Mouse (Mus musculus): ENCODE measurements around the gene Ttc39d.
"Not testable (repeated sequence)": the region's sequence is repeated elsewhere in the genome, so short reads cannot be mapped to it uniquely, and the experiment has no call there.

The Ttc39d gene

DNA sequence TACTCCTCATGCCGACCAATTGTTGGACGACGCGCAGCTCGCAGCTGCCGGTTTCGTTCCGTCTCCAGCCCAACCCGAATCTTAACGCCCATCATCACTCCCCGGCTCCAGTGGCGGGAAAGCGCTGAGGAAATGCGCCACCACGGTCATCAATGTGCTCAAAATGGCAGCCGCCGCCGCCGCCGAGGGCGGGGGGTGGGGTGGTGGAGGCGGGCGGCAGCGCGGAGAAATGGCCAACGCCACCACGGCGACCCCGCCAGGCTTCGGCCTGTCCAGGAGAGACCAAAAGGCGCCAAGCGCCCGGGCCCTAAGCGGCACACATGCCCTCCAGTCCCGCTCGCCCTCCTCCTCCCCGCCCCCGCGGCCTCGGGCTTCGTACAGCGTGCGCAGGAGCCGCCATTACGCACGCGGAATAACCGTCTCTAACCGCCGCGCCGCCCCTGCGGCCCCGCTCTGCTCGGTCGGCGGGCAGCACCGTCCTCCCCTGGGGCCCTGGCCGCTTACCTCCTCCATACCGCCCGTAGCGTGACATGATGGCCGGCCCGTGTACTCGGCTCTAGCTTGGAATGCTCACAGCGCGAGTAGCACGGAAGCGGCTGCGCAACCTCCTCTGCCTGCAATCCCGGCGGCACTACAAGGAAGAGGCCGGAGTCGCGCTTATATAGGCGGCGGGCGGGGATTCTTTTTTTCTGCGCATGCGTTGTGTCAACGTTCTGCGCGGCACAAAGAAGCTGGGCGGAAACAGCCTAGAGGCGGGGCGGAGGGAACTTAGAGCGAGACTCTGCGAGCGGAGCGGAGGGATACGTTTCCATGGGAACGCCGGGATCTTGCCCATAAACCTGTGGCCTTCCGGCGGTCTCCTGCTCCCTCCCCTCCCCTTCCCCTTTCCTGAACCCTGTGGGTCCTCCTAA, at the start of gene Ttc39d, which contains the start of gene Srsf7:
Ttc39d (plus strand) TSS at position 790 of the 911 bp plus-strand sequence.
Srsf7 (minus strand) TSS at position 637 of the 911 bp plus-strand sequence.
- DNase-seq (ENCODE audit: extremely low read depth, low read depth) = peak; percentile 96

DNA sequence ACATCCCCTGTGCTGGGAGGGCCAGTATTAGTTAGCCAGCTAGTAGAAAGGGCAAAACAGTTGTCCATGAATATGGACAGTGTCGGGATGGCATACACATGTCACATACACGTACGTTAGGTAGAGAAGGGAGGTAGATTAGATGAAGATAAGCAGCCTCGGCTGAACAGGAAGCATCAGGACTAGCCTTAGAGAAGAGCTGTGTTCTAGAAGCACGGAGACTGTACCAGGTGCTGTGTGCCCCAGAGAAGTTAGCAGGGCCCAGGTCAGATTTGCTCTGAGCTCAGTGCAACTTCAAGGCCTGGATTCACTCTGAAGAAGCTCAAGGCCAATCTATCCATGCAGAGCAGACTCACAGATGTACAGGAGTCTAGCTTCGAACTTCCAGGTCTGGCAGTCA, 49.8 kb upstream of the Ttc39d start:
- DNase-seq (ENCODE audit: extremely low read depth, low read depth) = no peak

DNA sequence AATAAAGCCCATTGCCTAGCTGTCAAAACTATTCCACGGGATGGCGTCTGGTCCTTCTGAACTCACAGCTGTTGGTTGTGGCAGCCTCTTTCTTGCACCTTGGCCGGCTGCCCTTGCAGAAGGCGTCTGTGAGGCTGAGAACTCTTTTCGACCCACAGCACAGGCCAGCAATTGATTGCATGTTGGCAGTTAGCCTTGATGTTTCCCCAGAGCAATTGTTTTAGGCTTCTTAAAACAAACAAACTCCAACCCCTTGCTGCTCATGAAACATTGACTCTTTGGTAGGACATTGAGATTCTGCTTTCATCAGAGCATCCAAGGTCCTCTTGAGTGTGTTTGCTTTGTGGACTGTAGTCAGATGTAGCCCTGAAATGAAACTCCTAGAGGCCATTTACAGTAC, 46.8 kb upstream of the Ttc39d start:
- no peak for DNase-seq (ENCODE audit: extremely low read depth, low read depth)

DNA sequence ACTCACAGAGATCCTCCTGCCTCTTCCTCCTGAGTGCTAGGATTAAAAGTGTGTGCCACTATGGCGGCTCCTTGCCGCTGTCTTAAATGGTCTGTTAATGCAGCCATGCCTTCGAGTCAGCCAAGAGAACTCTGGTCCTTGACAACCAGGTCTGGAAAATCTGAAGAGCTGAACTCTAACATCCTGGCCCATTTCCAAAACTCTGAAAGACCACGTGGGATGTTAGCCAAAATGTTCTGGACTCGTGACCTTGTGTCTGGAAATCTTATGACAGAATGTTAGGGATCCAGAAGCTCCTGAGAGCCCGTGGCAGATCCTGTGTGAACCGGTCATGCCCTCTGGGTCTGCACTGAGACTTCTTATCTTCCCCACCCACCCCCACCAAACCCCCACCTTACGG, 43.3 kb upstream of the Ttc39d start:
- no peak for DNase-seq (ENCODE audit: extremely low read depth, low read depth)

DNA sequence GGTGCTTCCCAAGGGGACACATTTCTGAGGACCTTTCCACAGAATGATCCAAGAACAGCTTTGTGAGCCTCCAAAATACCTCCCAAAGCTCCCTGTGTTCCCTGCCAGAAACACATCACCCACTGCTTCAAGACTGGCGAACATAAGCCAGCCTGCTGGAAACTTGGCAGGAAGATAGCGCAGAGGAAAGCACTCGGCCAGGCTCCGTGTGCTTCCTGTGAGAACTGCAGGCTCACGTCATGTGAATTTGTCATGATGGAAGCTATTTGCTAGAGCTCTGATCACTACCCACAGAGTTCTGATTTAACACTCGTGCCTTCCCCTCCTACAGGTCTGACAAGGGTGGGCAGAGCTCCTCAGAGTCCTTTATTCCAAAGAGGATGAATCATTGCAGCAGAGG, 41.5 kb upstream of the Ttc39d start:
- no peak for DNase-seq (ENCODE audit: extremely low read depth, low read depth)

- DNase-seq (ENCODE audit: extremely low read depth, low read depth) = no peak
Measured at GRCm38 (mm10) chr17:80166346-80166745, 40.9 kb upstream of the Ttc39d start.

DNA sequence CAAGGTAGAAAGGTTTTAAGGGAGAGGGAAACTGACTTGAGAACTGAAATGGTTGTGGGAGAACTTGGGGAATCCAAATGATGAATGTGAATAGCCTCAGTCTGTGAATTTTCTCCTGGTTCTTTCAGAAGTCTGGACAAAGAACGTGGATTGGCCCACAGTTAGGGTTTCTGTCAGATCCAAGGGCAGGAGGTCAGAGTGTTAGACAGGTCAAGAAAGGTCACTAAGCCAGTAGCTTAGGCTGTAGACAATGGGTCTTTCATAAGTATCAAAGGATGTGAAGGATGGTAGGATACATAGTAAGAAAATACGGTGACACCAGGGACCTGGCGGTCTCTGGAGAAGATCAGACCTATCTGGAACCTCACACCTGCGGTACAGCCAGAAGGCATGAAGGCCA, 39.8 kb upstream of the Ttc39d start:
- DNase-seq (ENCODE audit: extremely low read depth, low read depth) = no peak

DNA sequence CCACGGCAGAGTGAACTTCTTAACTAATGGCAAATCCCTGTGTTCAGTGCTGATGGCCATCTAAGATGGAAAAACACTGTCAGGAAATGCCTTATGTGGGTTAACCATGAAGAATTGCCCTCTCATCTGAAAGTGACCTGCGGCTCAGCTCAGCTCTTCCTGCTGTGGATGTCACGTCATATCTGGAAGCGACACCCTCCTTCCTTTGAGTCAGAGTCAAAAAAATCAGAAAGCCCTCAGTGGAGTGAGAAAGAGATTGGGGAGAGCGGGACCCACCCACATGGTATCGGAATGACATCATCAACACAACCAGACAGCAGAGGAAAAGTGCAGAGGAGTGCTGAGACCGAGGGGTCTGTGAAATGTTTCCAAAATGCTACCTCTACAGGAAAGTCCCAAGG, 39.4 kb upstream of the Ttc39d start:
- DNase-seq (ENCODE audit: extremely low read depth, low read depth) = no peak

DNA sequence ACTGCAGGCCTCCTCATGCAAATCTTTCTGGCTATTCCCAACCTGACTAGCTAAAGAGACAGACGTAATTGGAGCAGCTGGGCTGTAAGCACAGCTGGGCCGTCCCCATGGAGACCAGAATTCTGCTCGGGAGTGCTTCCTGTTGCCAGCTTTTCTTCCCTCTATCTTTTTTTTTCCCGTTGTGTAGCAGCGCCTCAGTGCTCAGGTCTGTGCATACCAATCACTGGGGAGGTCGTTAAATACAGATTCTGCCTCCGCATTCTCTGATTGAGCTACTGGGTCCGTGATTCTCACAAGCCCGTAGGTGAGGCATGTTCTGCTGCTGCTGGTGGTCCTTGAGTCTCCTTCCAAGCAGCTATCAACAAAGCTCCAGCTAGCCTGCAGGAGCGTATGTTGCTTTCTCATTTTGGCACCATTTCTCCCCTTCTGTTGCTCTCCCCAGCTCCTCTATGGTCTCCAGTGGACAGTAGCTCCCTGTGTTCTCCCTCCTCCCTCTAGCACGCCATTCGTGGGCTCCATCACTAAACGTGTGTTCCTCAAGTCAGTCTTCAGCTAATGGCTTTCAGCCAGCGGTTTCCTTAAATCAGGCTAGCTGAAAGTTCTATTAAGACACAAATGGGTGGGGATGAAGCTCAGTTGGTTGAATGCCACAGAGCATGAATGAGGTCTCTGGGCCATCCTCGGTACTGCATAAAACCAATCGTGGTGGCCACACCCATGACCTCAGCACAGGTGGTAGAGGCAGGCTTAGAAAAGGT, 38.7 kb upstream of the Ttc39d start:
- no peak for DNase-seq (ENCODE audit: extremely low read depth, low read depth)

DNA sequence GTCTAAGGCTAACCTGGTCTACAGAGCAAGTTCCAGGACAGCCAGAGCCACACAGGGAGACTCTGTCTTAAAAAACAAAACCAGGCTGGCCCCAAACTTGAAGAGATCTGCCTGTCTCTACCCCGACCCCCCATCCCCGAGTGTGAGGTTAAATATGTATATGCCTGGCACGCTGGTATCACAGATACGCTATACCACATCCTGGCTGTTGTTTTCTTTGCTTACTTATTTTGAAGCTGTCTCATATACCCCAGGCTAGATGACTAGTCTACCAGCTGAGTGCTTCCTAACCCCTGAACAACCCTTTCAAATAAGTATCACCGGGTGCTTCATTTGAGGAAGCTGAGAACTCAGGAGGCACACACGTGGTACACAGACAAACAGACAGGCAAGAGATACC, 37.5 kb upstream of the Ttc39d start:
- DNase-seq (ENCODE audit: extremely low read depth, low read depth) = no peak

DNA sequence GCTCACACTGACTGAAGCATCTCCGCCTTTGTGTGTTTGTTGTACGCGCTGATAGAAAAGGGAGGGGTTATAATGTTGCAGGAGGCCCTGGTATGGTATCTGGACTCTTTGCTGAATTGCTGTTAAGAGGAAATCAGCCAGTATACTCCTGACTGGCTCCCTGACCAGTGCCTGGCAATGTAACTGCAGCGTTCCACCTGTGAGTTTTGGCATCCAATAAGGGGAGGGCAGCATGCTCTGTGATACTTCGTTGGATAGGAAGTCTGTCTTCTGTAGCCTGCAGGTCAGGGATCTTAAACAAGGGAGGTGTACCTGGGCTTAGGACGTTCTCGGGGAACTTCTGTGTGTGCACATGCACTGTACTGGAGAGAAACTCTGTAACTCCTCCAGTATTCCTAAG, 36.3 kb upstream of the Ttc39d start:
- DNase-seq (ENCODE audit: extremely low read depth, low read depth) = no peak

- DNase-seq (ENCODE audit: extremely low read depth, low read depth) = no peak
Measured at GRCm38 (mm10) chr17:80171948-80172347, 35.3 kb upstream of the Ttc39d start.

DNA sequence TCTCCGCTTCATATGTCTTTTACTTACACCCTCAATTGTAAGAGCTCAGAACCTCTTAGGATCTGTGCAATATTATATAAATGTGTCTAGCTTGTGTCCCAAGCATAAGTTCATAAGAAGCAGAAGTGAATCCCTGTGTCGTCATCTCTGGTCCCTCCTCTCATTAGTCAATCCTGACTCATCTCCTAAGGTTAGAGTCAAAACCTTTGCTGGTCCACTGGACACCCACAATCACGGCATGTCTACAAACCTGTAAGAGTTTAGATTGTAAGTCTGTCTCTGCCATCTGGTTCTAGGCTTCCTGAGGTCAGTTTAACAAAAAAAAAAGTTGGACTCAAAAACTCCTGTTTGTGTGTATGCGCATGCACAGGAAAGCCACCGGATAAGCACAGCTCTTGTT, 34.5 kb upstream of the Ttc39d start:
- DNase-seq (ENCODE audit: extremely low read depth, low read depth) = no peak

- DNase-seq (ENCODE audit: extremely low read depth, low read depth) = no peak
Measured at GRCm38 (mm10) chr17:80173708-80174107, 33.6 kb upstream of the Ttc39d start.

- no peak for DNase-seq (ENCODE audit: extremely low read depth, low read depth)
Measured at GRCm38 (mm10) chr17:80174146-80174545, 33.1 kb upstream of the Ttc39d start.

DNA sequence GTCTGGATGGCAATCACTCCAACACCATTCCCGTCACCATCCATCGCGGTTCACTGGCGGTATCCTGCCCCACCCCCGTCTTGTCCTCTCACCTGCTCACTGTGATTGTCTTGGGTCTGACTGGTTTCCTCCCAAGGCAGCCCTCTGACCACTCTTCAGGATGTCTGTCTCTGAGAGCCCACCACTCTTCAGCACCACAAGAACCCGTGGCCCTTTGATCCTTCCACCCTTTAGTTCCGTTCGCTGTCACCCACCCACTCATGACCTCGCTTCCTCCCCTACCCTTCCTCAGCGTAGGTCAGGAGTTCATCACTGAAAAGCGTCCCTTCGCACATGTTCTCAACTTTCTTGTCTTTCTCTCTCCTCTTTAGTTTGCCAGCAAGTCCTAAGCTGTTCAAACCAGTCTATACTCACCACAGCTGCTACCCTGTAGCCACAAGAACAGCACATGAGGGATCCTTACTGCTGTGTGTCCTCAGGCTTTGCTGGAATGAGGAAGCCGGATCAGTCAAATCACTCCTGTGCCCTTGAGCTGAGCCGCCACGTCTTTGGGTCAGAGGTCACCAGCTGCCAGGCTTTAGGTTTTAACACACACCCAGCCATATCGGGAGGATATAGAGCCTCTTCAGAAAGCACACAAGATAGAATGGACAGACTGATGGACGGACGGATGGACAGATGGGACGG, 32.4 kb upstream of the Ttc39d start:
- DNase-seq (ENCODE audit: extremely low read depth, low read depth) = no peak

- DNase-seq (ENCODE audit: extremely low read depth, low read depth) = no peak
Measured at GRCm38 (mm10) chr17:80175386-80175739, 31.9 kb upstream of the Ttc39d start.

DNA sequence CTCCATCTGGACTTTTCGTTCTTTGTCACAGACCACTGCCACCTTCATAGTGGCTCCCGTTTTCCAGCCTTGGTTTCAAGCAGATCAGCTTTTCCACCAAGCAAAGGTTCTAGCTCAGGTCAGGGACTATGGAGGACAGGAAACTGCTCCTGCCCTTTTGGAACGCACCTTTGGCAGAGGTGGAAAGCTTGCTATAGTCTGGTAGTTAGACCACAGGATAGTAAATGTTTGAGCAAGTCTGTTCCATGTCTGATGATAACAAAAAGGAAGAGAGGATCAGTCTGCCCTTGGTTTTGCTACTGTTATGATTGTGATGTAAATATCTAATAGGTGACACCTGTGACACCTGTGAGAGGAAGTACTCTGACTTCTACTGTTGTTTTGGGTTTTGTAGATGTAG, 31.3 kb upstream of the Ttc39d start:
- DNase-seq (ENCODE audit: extremely low read depth, low read depth) = no peak

- DNase-seq (ENCODE audit: extremely low read depth, low read depth) = not testable (repeated sequence)
Measured at GRCm38 (mm10) chr17:80178846-80179245, 28.4 kb upstream of the Ttc39d start.

DNA sequence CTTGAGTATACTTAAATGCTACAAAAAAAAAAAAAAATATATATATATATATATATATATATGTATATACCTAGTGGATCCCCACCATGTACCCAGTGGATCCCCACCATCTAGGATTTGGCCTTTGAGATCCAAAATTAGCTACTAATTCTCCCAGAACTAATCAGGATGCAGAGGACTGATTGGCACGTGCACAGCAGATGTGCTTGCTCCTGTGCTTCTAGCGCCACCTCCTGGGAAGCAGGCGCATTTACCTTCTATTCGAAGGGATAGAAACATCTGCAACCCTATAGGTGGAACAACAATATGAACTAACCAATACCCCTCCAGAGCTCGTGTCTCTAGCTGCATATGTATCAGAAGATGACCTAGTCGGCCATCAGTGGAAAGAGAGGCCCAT, 27.3 kb upstream of the Ttc39d start:
- DNase-seq (ENCODE audit: extremely low read depth, low read depth) = peak; percentile 62

GRCm38 (mm10) chr17:80180468-80180867, 26.8 kb upstream of the Ttc39d start:
- no peak for DNase-seq (ENCODE audit: extremely low read depth, low read depth)

DNA sequence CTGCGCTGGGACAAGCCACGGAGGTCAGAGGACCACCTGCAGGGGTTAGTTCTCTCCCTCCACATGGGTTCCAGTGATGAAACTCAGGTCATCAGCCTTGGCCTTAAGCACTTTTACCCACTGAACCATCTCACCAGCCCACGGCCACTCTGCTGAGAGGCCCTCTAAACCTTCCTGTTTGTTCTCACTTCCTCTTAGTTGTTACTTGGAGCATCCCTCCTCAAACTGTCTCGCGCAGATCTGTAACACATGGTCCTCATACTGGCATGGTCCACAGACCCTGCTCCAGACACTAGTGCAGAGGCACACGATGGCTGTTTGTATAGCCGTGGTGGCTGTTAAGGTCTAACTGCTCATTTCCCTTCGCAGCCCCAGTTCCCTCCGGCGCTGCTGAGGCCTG, 23.6 kb upstream of the Ttc39d start:
- no peak for DNase-seq (ENCODE audit: extremely low read depth, low read depth)
